Mouse (Mus musculus): ENCODE data around the gene Rsph1.

DNA sequence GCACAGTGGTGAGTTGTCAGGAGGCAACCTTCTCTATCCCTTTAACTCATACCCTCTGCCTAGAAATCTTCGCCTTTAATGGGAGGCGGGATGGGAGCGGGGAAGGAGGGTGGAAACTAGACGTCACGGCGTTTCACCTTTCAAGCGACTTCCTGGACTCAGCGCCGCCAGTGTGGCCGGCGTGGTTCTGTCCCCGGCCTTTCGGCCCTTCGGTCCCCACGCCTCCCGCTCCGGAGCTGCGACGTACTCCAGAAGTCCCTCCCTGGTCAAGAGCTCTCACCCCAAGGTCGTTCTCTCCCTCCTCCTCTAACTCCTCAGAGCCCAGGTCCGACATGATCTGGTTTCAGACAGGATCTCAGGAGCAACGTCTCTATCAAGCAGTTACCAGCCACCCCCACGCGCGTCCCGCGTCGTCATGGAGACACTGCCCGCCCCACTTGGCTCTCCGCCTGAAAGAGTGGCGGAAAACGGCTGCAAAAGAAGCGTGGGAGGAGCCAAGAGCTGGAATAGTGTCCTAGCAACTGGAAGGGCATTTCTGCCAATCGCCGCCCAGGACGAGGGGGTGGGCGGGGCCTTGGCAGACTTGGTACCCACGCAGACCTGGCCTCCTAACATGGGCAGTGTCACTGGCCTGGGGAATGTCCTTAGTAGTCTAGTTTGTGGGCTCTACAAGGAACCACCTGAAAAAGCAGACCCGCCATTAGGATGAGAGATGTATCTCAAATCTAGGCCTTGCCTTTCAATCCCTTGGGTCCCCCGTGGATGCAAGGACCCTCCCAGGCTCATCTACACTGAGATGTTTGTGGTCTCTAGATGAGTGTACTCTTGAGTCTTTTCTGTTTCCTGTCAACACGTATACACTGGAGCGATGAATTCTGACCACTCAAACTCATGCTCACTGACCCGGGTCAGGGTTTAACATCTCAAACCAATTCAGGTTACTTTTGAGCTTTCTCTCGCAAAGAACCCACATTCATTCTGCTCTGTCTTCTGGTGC is at the start of gene Rsph1:
- TF ChIP-seq POLR2A (IDR thresholded peaks at IDR 0.05; ENCODE audit: low read depth, low read length) = no peak
- no peak for TF ChIP-seq CTCF (IDR thresholded peaks at IDR 0.05; ENCODE audit: borderline replicate concordance, insufficient read depth, low read length)
